Mouse (Mus musculus): Measurements from ENCODE around the gene Smo. TPM values are rescaled to one million over a fixed set of nuclear protein-coding genes. Genes with fewer than 3 reads are reported as not detected.
A peak's percentile ranks its signal among the peaks of the same experiment; 100 is the strongest.

Gene Smo
- polyA plus RNA-seq, 1 experiment from 2014 or later, result 72.8 TPM

DNA sequence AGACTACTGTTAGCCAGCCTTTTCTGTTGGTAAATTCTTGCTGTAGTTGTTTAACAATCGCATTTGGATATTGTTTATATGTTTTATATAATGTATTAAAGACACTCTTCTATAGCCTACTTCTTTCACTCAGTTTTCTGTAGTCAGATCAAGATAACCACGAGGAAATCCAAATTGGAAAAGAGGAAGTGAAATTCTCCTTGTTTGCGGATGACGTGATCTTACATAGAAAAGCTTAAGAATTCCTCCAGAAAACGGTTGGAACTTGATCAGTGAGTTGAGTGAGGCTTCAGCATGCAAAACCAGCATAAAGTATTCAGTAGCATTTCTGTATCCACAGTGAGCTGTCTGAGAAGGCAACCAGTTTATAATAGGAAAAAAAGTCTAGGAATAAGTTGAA is 50.5 kb downstream of the Smo start:
- Histone ChIP-seq H3K4me1 (replicated peaks; ENCODE audit: control insufficient read depth, insufficient read depth, low read length) (no peaks in the 10 kb centered on the region), H3K4me3 (ENCODE audit: low read depth, low read length) (no peak overlapping the region), H3K4me2 (ENCODE audit: low read depth, low read length, severe bottlenecking) (no peak overlapping the region), H3K9me3 (ENCODE audit: control insufficient read depth, low read length) (no peaks in the 10 kb centered on the region), H3K36me3 (ENCODE audit: control insufficient read depth, insufficient read depth, low read length) (no peaks in the 10 kb centered on the region), H3K27ac (ENCODE audit: low read depth, low read length) (no peak overlapping the region), H3K9ac (ENCODE audit: low read length) (no peak overlapping the region), H3K27me3 (ENCODE audit: control insufficient read depth, insufficient read depth, low read length) (no peaks in the 10 kb centered on the region; the same call in 1 of the 2 replicates)
- ATAC-seq (replicated peaks; ENCODE audit: low FRiP score) (no peak), DNase-seq (ENCODE audit: low spot score) (no peak)
- WGBS, result 88% methylated on average over 5 of the region's 5 CpGs

GRCm38 (mm10) chr6:29788779-29789350 is 53.6 kb downstream of the Smo start:
- 10% methylated on average over 3 of the region's 3 CpGs for WGBS
- Histone ChIP-seq H3K36me3 (ENCODE audit: control insufficient read depth, insufficient read depth, low read length) (no peaks in the 10 kb centered on the region), H3K27ac (ENCODE audit: low read depth, low read length) (no peak overlapping the region), H3K4me1 (replicated peaks; ENCODE audit: control insufficient read depth, insufficient read depth, low read length) (no peaks in the 10 kb centered on the region), H3K4me2 (ENCODE audit: low read depth, low read length, severe bottlenecking) (peak overlapping the region; percentile 2; the same call in 1 of the 2 replicates), H3K9me3 (ENCODE audit: control insufficient read depth, low read length) (no peaks in the 10 kb centered on the region), H3K27me3 (ENCODE audit: control insufficient read depth, insufficient read depth, low read length) (no peaks in the 10 kb centered on the region; the same call in 1 of the 2 replicates), H3K9ac (ENCODE audit: low read length) (no peak overlapping the region), H3K4me3 (ENCODE audit: low read depth, low read length) (no peak overlapping the region)
- no peak for DNase-seq (ENCODE audit: low spot score)
- ATAC-seq (replicated peaks; ENCODE audit: low FRiP score), result no peak; the same call in 1 of the 2 replicates

- DNase-seq (ENCODE audit: low spot score) (no peak), ATAC-seq (replicated peaks; ENCODE audit: low FRiP score) (no peak)
- no peaks in the 10 kb centered on the region for H3K36me3 ChIP-seq (ENCODE audit: control insufficient read depth, insufficient read depth, low read length)
- H3K4me2 ChIP-seq (ENCODE audit: low read depth, low read length, severe bottlenecking), result no peak overlapping the region
- no peaks in the 10 kb centered on the region for H3K4me1 ChIP-seq (replicated peaks; ENCODE audit: control insufficient read depth, insufficient read depth, low read length)
- H3K4me3 ChIP-seq (ENCODE audit: low read depth, low read length), result no peak overlapping the region
- no peak overlapping the region for H3K9ac ChIP-seq (ENCODE audit: low read length)
- WGBS, result 88% methylated on average over 3 of the region's 3 CpGs
- no peaks in the 10 kb centered on the region; the same call in 1 of the 2 replicates for H3K27me3 ChIP-seq (ENCODE audit: control insufficient read depth, insufficient read depth, low read length)
- no peak overlapping the region for H3K27ac ChIP-seq (ENCODE audit: low read depth, low read length)
- H3K9me3 ChIP-seq (ENCODE audit: control insufficient read depth, low read length), result no peaks in the 10 kb centered on the region
Observed at GRCm38 (mm10) chr6:29790014-29790698, 54.9 kb downstream of the Smo start.

DNA sequence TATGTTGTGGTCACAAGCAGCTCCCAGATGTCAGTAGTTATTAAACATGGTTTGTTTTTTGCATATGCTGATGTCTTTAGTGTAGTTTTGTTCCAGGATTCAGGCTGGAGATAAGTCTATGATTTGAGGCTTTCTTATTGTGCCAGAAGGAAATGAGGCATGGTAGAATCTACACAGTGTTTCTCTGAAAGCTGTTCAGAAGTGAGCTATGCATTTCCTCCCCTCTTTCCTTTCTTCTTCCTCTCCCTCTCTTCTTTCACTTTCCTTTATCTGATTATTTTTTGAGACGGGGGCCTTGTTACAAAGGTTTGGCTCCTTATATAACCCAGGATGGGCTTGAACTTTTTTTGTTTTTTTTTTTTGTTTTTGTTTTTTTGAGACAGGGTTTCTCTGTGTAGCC is 58.2 kb downstream of the Smo start:
- H3K4me1 ChIP-seq (replicated peaks; ENCODE audit: control insufficient read depth, insufficient read depth, low read length), result no peaks in the 10 kb centered on the region
- H3K27me3 ChIP-seq (ENCODE audit: control insufficient read depth, insufficient read depth, low read length), result no peaks in the 10 kb centered on the region
- WGBS, result 78% methylated on average over 1 of the region's 1 CpGs
- H3K9me3 ChIP-seq (ENCODE audit: control insufficient read depth, low read length), result no peaks in the 10 kb centered on the region
- H3K36me3 ChIP-seq (ENCODE audit: control insufficient read depth, insufficient read depth, low read length), result no peaks in the 10 kb centered on the region
- ATAC-seq (replicated peaks; ENCODE audit: low FRiP score) (no peak), DNase-seq (ENCODE audit: low spot score) (no peak)
- H3K9ac ChIP-seq (ENCODE audit: low read length), result no peak overlapping the region
- H3K4me2 ChIP-seq (ENCODE audit: low read depth, low read length, severe bottlenecking), result no peak overlapping the region
- no peak overlapping the region for H3K27ac ChIP-seq (ENCODE audit: low read depth, low read length)
- no peak overlapping the region for H3K4me3 ChIP-seq (ENCODE audit: low read depth, low read length)

GRCm38 (mm10) chr6:29794582-29794981 is 59.3 kb downstream of the Smo start:
- Histone ChIP-seq H3K4me1 (replicated peaks; ENCODE audit: control insufficient read depth, insufficient read depth, low read length) (no peaks in the 10 kb centered on the region), H3K36me3 (ENCODE audit: control insufficient read depth, insufficient read depth, low read length) (no peaks in the 10 kb centered on the region), H3K9me3 (ENCODE audit: control insufficient read depth, low read length) (no peaks in the 10 kb centered on the region), H3K4me3 (ENCODE audit: low read depth, low read length) (no peak overlapping the region), H3K27me3 (ENCODE audit: control insufficient read depth, insufficient read depth, low read length) (no peaks in the 10 kb centered on the region), H3K27ac (ENCODE audit: low read depth, low read length) (no peak overlapping the region), H3K4me2 (ENCODE audit: low read depth, low read length, severe bottlenecking) (no peak overlapping the region), H3K9ac (ENCODE audit: low read length) (no peak overlapping the region)
- 89% methylated on average over 6 of the region's 6 CpGs for WGBS
- no peak for ATAC-seq (replicated peaks; ENCODE audit: low FRiP score)
- no peak for DNase-seq (ENCODE audit: low spot score)

- 83% methylated on average over 1 of the region's 1 CpGs for WGBS
- H3K36me3 ChIP-seq (ENCODE audit: control insufficient read depth, insufficient read depth, low read length), result no peaks in the 10 kb centered on the region
- no peak overlapping the region for H3K4me3 ChIP-seq (ENCODE audit: low read depth, low read length)
- no peak overlapping the region for H3K4me2 ChIP-seq (ENCODE audit: low read depth, low read length, severe bottlenecking)
- no peak overlapping the region for H3K9ac ChIP-seq (ENCODE audit: low read length)
- H3K4me1 ChIP-seq (replicated peaks; ENCODE audit: control insufficient read depth, insufficient read depth, low read length), result no peaks in the 10 kb centered on the region
- no peaks in the 10 kb centered on the region for H3K27me3 ChIP-seq (ENCODE audit: control insufficient read depth, insufficient read depth, low read length)
- no peak overlapping the region for H3K27ac ChIP-seq (ENCODE audit: low read depth, low read length)
- no peak for ATAC-seq (replicated peaks; ENCODE audit: low FRiP score)
- no peak for DNase-seq (ENCODE audit: low spot score)
- H3K9me3 ChIP-seq (ENCODE audit: control insufficient read depth, low read length), result no peaks in the 10 kb centered on the region
Observed at GRCm38 (mm10) chr6:29802979-29803378, 67.7 kb downstream of the Smo start.

DNA sequence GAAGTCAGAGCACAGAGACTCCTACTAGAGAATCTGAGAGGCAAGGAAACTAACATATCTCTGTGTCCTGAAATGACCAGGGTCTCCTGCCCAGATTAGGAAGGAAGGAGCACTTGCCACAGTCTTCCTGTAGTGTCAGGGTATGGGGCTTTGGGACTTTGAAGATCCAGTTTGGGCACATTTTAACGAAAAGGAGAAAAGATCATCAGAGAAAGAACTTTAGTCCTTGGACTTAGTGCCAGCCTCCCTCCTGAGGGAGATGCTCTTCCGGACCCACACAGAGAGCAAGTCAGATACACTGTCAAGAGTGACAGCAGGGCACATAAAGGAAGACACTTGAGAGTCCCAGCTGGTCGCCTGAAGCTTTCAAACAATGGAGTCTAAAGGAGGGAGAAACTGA is 68.7 kb downstream of the Smo start:
- Histone ChIP-seq H3K4me1 (replicated peaks; ENCODE audit: control insufficient read depth, insufficient read depth, low read length) (no peaks in the 10 kb centered on the region), H3K36me3 (ENCODE audit: control insufficient read depth, insufficient read depth, low read length) (no peaks in the 10 kb centered on the region), H3K9ac (ENCODE audit: low read length) (no peak overlapping the region), H3K27ac (ENCODE audit: low read depth, low read length) (no peak overlapping the region), H3K9me3 (ENCODE audit: control insufficient read depth, low read length) (no peaks in the 10 kb centered on the region), H3K4me2 (ENCODE audit: low read depth, low read length, severe bottlenecking) (no peak overlapping the region), H3K27me3 (ENCODE audit: control insufficient read depth, insufficient read depth, low read length) (no peaks in the 10 kb centered on the region), H3K4me3 (ENCODE audit: low read depth, low read length) (no peak overlapping the region)
- WGBS, result 68% methylated on average over 3 of the region's 3 CpGs
- no peak for DNase-seq (ENCODE audit: low spot score)
- ATAC-seq (replicated peaks; ENCODE audit: low FRiP score), result no peak

- WGBS, result 71% methylated on average over 2 of the region's 2 CpGs
- H3K4me3 ChIP-seq (ENCODE audit: low read depth, low read length), result no peak overlapping the region
- no peak for DNase-seq (ENCODE audit: low spot score)
Observed at GRCm38 (mm10) chr6:29805381-29805780, 70.1 kb downstream of the Smo start.

More at GRCm38 (mm10) chr6:29805381-29805780, 70.1 kb downstream of the Smo start:
- Histone ChIP-seq H3K4me2 (ENCODE audit: low read depth, low read length, severe bottlenecking) (no peak overlapping the region), H3K9me3 (ENCODE audit: control insufficient read depth, low read length) (no peaks in the 10 kb centered on the region), H3K9ac (ENCODE audit: low read length) (no peak overlapping the region), H3K4me1 (replicated peaks; ENCODE audit: control insufficient read depth, insufficient read depth, low read length) (no peaks in the 10 kb centered on the region), H3K27ac (ENCODE audit: low read depth, low read length) (no peak overlapping the region), H3K36me3 (ENCODE audit: control insufficient read depth, insufficient read depth, low read length) (no peaks in the 10 kb centered on the region), H3K27me3 (ENCODE audit: control insufficient read depth, insufficient read depth, low read length) (no peaks in the 10 kb centered on the region)
- ATAC-seq (replicated peaks; ENCODE audit: low FRiP score), result no peak

Measured in forebrain, embryonic 11.5 days (tissue).